Mouse (Mus musculus) hindbrain, embryonic 12.5 days (tissue): ENCODE data around the gene Cbx8. TPM values are rescaled to one million over a fixed set of nuclear protein-coding genes. Genes with fewer than 3 reads are reported as not detected.

ENCODE experiments used
- ATAC-seq: fragments of 200-750 bp; cut with Nextera tagmentation; 2 replicates; pipeline ENCODE4 v1.8.0; 2017; ENCODE audit warnings: moderate TSS enrichment; ENCODE audit not compliant: low FRiP score
- H3K27ac ChIP-seq: fragments of 300-500 bp; sonication (generic); 2 replicates; pipeline ENCODE4 v1.5.1; 2016; ENCODE audit warnings: mild to moderate bottlenecking
- H3K27me3 ChIP-seq: fragments of 300-500 bp; sonication (generic); 2 replicates; pipeline ENCODE4 v1.6.1; 2016; ENCODE audit warnings: mild to moderate bottlenecking
- H3K36me3 ChIP-seq: fragments of 300-500 bp; sonication (generic); 2 replicates; pipeline ENCODE4 v1.6.1; 2016; ENCODE audit warnings: mild to moderate bottlenecking
- H3K4me1 ChIP-seq: fragments of 300-500 bp; sonication (generic); 2 replicates; pipeline ENCODE4 v1.6.1; 2016
- H3K4me2 ChIP-seq: fragments of 300-500 bp; sonication (generic); replicated peaks from 2 replicates; pipeline ENCODE4 v1.6.1; 2016; ENCODE audit warnings: mild to moderate bottlenecking
- H3K4me3 ChIP-seq: fragments of 300-500 bp; sonication (generic); 2 replicates; pipeline ENCODE4 v1.5.1; 2016; ENCODE audit warnings: mild to moderate bottlenecking
- H3K9ac ChIP-seq: fragments of 300-500 bp; sonication (generic); 2 replicates; pipeline ENCODE4 v1.6.1; 2016; ENCODE audit warnings: mild to moderate bottlenecking, moderate library complexity
- H3K9me3 ChIP-seq: fragments of 300-500 bp; sonication (generic); replicated peaks from 2 replicates; pipeline ENCODE4 v1.6.1; 2016; ENCODE audit warnings: mild to moderate bottlenecking
- WGBS: fragments of 180-500 bp; shearing (Covaris S2); methylation state at CpG from one replicate; pipeline ENCODE4 v1.1.7; 2016; 5-methylcytosine and 5-hydroxymethylcytosine counted together
- polyA plus RNA-seq: library from polyadenylated mRNA; unstranded; fragments of >200 nt; fragmentation: Nextera tagmentation; extraction: Ambion mirVana; gene quantifications from 2 replicates; pipeline ENCODE4 v1.2.1, GENCODE M21; 2016

Gene Cbx8
- polyA plus RNA-seq, 1 experiment from 2014 or later = 9.9 TPM

GRCm38 (mm10) chr11:119034635-119035034 is 6.1 kb downstream of the Cbx8 start:
- Histone ChIP-seq H3K9ac (no peak overlapping the region; the same call in 1 of the 2 replicates), H3K27me3 (peaks cover 59% of the 10 kb centered on the region), H3K27ac (no peak overlapping the region), H3K36me3 (peaks cover 22% of the 10 kb centered on the region), H3K9me3 (no peaks in the 10 kb centered on the region), H3K4me1 (peaks cover 52% of the 10 kb centered on the region), H3K4me3 (peak overlapping the region; percentile 21), H3K4me2 (peak overlapping the region; percentile 47)
- no peak for ATAC-seq
- WGBS = under 1% methylated on average over 19 of the region's 19 CpGs

GRCm38 (mm10) chr11:119033874-119034558 is 6.8 kb downstream of the Cbx8 start:
- Histone ChIP-seq H3K27ac (no peak overlapping the region), H3K27me3 (peaks cover 53% of the 10 kb centered on the region), H3K4me3 (peak overlapping the region; percentile 21), H3K9me3 (no peaks in the 10 kb centered on the region), H3K9ac (0 out of 2 replicates have a peak overlapping the region, but pooled peaks have one; percentile 4), H3K4me2 (peak overlapping the region; percentile 47), H3K4me1 (peaks cover 46% of the 10 kb centered on the region), H3K36me3 (peaks cover 26% of the 10 kb centered on the region)
- ATAC-seq = peak; percentile 49; the same call in 1 of the 2 replicates
- under 1% methylated on average over 26 of the region's 26 CpGs for WGBS

GRCm38 (mm10) chr11:119026203-119026602 is 14.6 kb downstream of the Cbx8 start:
- Histone ChIP-seq H3K4me1 (peaks cover 50% of the 10 kb centered on the region), H3K27me3 (peaks cover under 1% of the 10 kb centered on the region; the same call in 1 of the 2 replicates), H3K9me3 (no peaks in the 10 kb centered on the region), H3K9ac (peak overlapping the region; percentile 98), H3K4me3 (peak overlapping the region; percentile 8; the same call in 1 of the 2 replicates), H3K27ac (0 out of 2 replicates have a peak overlapping the region, but pooled peaks have one; percentile 17), H3K36me3 (peaks cover 51% of the 10 kb centered on the region), H3K4me2 (peak overlapping the region; percentile 96)
- ATAC-seq = no peak
- 48% methylated on average over 12 of the region's 12 CpGs for WGBS

GRCm38 (mm10) chr11:119024260-119024659 is 16.5 kb downstream of the Cbx8 start:
- WGBS = 8% methylated on average over 7 of the region's 7 CpGs
- H3K4me2 ChIP-seq = peak overlapping the region; percentile 96
- H3K9ac ChIP-seq = peak overlapping the region; percentile 98
- no peak for ATAC-seq
- peaks cover 14% of the 10 kb centered on the region for H3K27me3 ChIP-seq
- H3K27ac ChIP-seq = peak overlapping the region; percentile 94
- peak overlapping the region; percentile 97 for H3K4me3 ChIP-seq
- peaks cover 33% of the 10 kb centered on the region for H3K36me3 ChIP-seq
- peaks cover 50% of the 10 kb centered on the region for H3K4me1 ChIP-seq
- H3K9me3 ChIP-seq = no peaks in the 10 kb centered on the region

- Histone ChIP-seq H3K4me3 (peak overlapping the region; percentile 97), H3K4me1 (peaks cover 48% of the 10 kb centered on the region), H3K9ac (peak overlapping the region; percentile 98), H3K4me2 (peak overlapping the region; percentile 96), H3K9me3 (no peaks in the 10 kb centered on the region), H3K27me3 (peaks cover 14% of the 10 kb centered on the region), H3K27ac (peak overlapping the region; percentile 94), H3K36me3 (peaks cover 27% of the 10 kb centered on the region)
- peak; percentile 28 for ATAC-seq
- 1% methylated on average over 15 of the region's 15 CpGs for WGBS
These were observed 17.2 kb downstream of the Cbx8 start for GRCm38 (mm10) chr11:119023616-119023980.

- Histone ChIP-seq H3K9me3 (no peaks in the 10 kb centered on the region), H3K4me2 (peak within 1 kb of the TSS; percentile 96), H3K27ac (peak within 1 kb of the TSS; percentile 94), H3K36me3 (peaks cover 21% of the 10 kb centered on the region), H3K4me3 (peak within 1 kb of the TSS; percentile 97), H3K4me1 (peaks cover 44% of the 10 kb centered on the region), H3K9ac (peak within 1 kb of the TSS; percentile 98), H3K27me3 (peaks cover 14% of the 10 kb centered on the region)
- peak; percentile 88 for ATAC-seq
- under 1% methylated on average over 95 of the region's 99 CpGs for WGBS
These were observed 17.7 kb downstream of the Cbx8 start, which contains the start of gene Cbx2 for GRCm38 (mm10) chr11:119022895-119023615. Cbx2 (plus strand) TSS chr11:119022962.

- peaks cover 44% of the 10 kb centered on the region for H3K4me1 ChIP-seq
- whole genome bisulfite sequencing = 6% methylated on average over 42 of the region's 42 CpGs
These were observed 18.5 kb downstream of the Cbx8 start for GRCm38 (mm10) chr11:119022068-119022894.

GRCm38 (mm10) chr11:119021180-119021579 is 19.6 kb downstream of the Cbx8 start:
- 95% methylated on average over 7 of the region's 7 CpGs for WGBS
- peaks cover 34% of the 10 kb centered on the region for H3K4me1 ChIP-seq

More at GRCm38 (mm10) chr11:119022068-119022894, 18.5 kb downstream of the Cbx8 start:
- peak overlapping the region; percentile 94 for H3K27ac ChIP-seq
- no peaks in the 10 kb centered on the region for H3K9me3 ChIP-seq
- peak overlapping the region; percentile 97 for H3K4me3 ChIP-seq
- ATAC-seq = no peak; the same call in 1 of the 2 replicates
- peak overlapping the region; percentile 98 for H3K9ac ChIP-seq
- H3K36me3 ChIP-seq = peaks cover 14% of the 10 kb centered on the region
- H3K27me3 ChIP-seq = peaks cover 14% of the 10 kb centered on the region
- peak overlapping the region; percentile 96 for H3K4me2 ChIP-seq

GRCm38 (mm10) chr11:119017506-119017905 is 23.3 kb downstream of the Cbx8 start:
- Histone ChIP-seq H3K4me2 (no peak overlapping the region), H3K27ac (no peak overlapping the region), H3K9me3 (no peaks in the 10 kb centered on the region), H3K4me1 (peaks cover 8% of the 10 kb centered on the region; the same call in 1 of the 2 replicates), H3K36me3 (no peaks in the 10 kb centered on the region), H3K4me3 (no peak overlapping the region), H3K27me3 (peaks cover 14% of the 10 kb centered on the region), H3K9ac (no peak overlapping the region)
- WGBS = 31% methylated on average over 7 of the region's 7 CpGs
- no peak for ATAC-seq

More at GRCm38 (mm10) chr11:119021180-119021579, 19.6 kb downstream of the Cbx8 start:
- H3K27me3 ChIP-seq = peaks cover 14% of the 10 kb centered on the region
- H3K9me3 ChIP-seq = no peaks in the 10 kb centered on the region
- no peak overlapping the region for H3K4me3 ChIP-seq
- H3K9ac ChIP-seq = no peak overlapping the region
- H3K27ac ChIP-seq = no peak overlapping the region
- ATAC-seq = no peak
- peaks cover 3% of the 10 kb centered on the region; the same call in 1 of the 2 replicates for H3K36me3 ChIP-seq
- H3K4me2 ChIP-seq = no peak overlapping the region

GRCm38 (mm10) chr11:119014455-119014854 is 26.3 kb downstream of the Cbx8 start:
- no peaks in the 10 kb centered on the region for H3K36me3 ChIP-seq
- no peak overlapping the region for H3K27ac ChIP-seq
- H3K9ac ChIP-seq = no peak overlapping the region
- no peaks in the 10 kb centered on the region for H3K9me3 ChIP-seq
- ATAC-seq = no peak
- no peak overlapping the region for H3K4me3 ChIP-seq
- no peaks in the 10 kb centered on the region for H3K4me1 ChIP-seq
- 0 out of 2 replicates have a peak, but pooled peaks cover 2% of the 10 kb centered on the region for H3K27me3 ChIP-seq
- WGBS = 85% methylated on average over 7 of the region's 7 CpGs
- no peak overlapping the region for H3K4me2 ChIP-seq

- Histone ChIP-seq H3K9me3 (no peaks in the 10 kb centered on the region), H3K36me3 (no peaks in the 10 kb centered on the region), H3K4me1 (no peaks in the 10 kb centered on the region), H3K27me3 (no peaks in the 10 kb centered on the region), H3K4me2 (peak overlapping the region; percentile 49), H3K4me3 (peak overlapping the region; percentile 25), H3K9ac (peak overlapping the region; percentile 48), H3K27ac (no peak overlapping the region)
- no peak for ATAC-seq
- 18% methylated on average over 21 of the region's 21 CpGs for WGBS
These were observed 33.0 kb downstream of the Cbx8 start for GRCm38 (mm10) chr11:119007461-119008456.
